Mouse (Mus musculus) central nervous system, embryonic 11.5 days (tissue): ENCODE measurements around the gene Olfr1330. TPM values are rescaled to one million over a fixed set of nuclear protein-coding genes. Genes with fewer than 3 reads are reported as not detected.

ENCODE experiments used
- polyA plus RNA-seq: library from polyadenylated mRNA; depleted of rRNA; stranded (reverse); fragments of >200 nt; gene quantifications from 2 replicates; pipeline ENCODE4 v1.2.3, GENCODE M21; 2012; rRNA removed

The Olfr1330 gene
- polyA plus RNA-seq, result not detected in 2 replicates

GRCm38 (mm10) chr4:118888297-118888696 lies at the start of gene Olfr1330:
TSS of gene Olfr1330 (plus strand) at chr4:118888597.

GRCm38 (mm10) chr4:118864349-118864748 lies 24.0 kb upstream of the Olfr1330 start, which contains the start of gene Olfr1331:
TSS of gene Olfr1331 (plus strand) at chr4:118864649.

GRCm38 (mm10) chr4:118917365-118917764 lies 29.0 kb downstream of the Olfr1330 start, which contains the start of gene Olfr1329:
TSS of gene Olfr1329 (minus strand) at chr4:118917465.

GRCm38 (mm10) chr4:118938512-118938911 lies 50.1 kb downstream of the Olfr1330 start, which contains the start of gene Olfr1328:
TSS of gene Olfr1328 (minus strand) at chr4:118938612.

Other genes with a start within 250 kb of the Olfr1330 start
- not detected in 2 replicates for gene Olfr62, start 229.6 kb upstream of the Olfr1330 start, polyA plus RNA-seq
- gene Olfr1342, start 195.8 kb upstream of the Olfr1330 start, polyA plus RNA-seq, result 0.02 TPM in 1 of 2 replicates, not detected in the other
- gene Olfr1341, start 185.1 kb upstream of the Olfr1330 start, polyA plus RNA-seq, result not detected in 2 replicates
- not detected in 2 replicates for gene Olfr1340, start 168.5 kb upstream of the Olfr1330 start, polyA plus RNA-seq
- not detected in 2 replicates for gene Olfr1339, start 156.4 kb upstream of the Olfr1330 start, polyA plus RNA-seq
- not detected in 2 replicates for gene Olfr1338, start 129.9 kb upstream of the Olfr1330 start, polyA plus RNA-seq
- not detected in 2 replicates for gene Olfr1337, start 106.0 kb upstream of the Olfr1330 start, polyA plus RNA-seq
- gene Olfr1335, start 78.7 kb upstream of the Olfr1330 start, polyA plus RNA-seq, result not detected in 2 replicates
- gene Olfr1333, start 52.3 kb upstream of the Olfr1330 start, polyA plus RNA-seq, result not detected in 2 replicates
- gene Olfr1331, start 23.9 kb upstream of the Olfr1330 start, polyA plus RNA-seq, result not detected in 2 replicates
- gene Olfr1329, start 28.9 kb downstream of the Olfr1330 start, polyA plus RNA-seq, result not detected in 2 replicates
- not detected in 2 replicates for gene Olfr1328, start 50.0 kb downstream of the Olfr1330 start, polyA plus RNA-seq
- not detected in 2 replicates for gene Lao1, start 73.0 kb downstream of the Olfr1330 start, polyA plus RNA-seq
- 77.0 and 86.0 TPM in 2 replicates for gene Slc2a1, start 220.1 kb downstream of the Olfr1330 start, polyA plus RNA-seq